Mouse (Mus musculus) bone marrow, adult 2 months (tissue): ENCODE data around the gene Cyld. TPM values are rescaled to one million over a fixed set of nuclear protein-coding genes. Genes with fewer than 3 reads are reported as not detected.

Source experiments
- H3K27ac ChIP-seq: fragments of 200-500 bp; 2 replicates; pipeline ENCODE4 v1.5.1; 2012; ENCODE audit warnings: low read depth, mild to moderate bottlenecking, control low read depth, inconsistent platforms, low read length; ENCODE audit not compliant: control insufficient read depth, poor library complexity, insufficient read depth
- H3K4me1 ChIP-seq: fragments of 200-500 bp; 2 replicates; pipeline ENCODE4 v1.6.1; 2011; ENCODE audit warnings: low read length; ENCODE audit not compliant: control insufficient read depth, insufficient read depth
- H3K4me3 ChIP-seq: fragments of 200-500 bp; replicated peaks from 2 replicates; pipeline ENCODE3; 2011; ENCODE audit warnings: mild to moderate bottlenecking, low read depth, low read length, control low read depth; ENCODE audit not compliant: control insufficient read depth
- CTCF ChIP-seq: fragments of 200-500 bp; IDR thresholded peaks from 2 replicates; pipeline ENCODE4 v1.5.1; 2011; ENCODE audit warnings: low read length, control low read depth; ENCODE audit not compliant: control insufficient read depth, insufficient read depth
- POLR2A ChIP-seq: fragments of 200-500 bp; IDR thresholded peaks from 2 replicates; pipeline ENCODE4 v1.6.1; 2011; ENCODE audit warnings: low read depth, mild to moderate bottlenecking, control low read depth, low read length, borderline replicate concordance; ENCODE audit not compliant: control insufficient read depth
- whole genome bisulfite sequencing: fragments of 180-500 bp; shearing (Covaris S2); methylation state at CpG from one replicate; pipeline ENCODE4 v1.1.7; 2018; 5-methylcytosine and 5-hydroxymethylcytosine counted together
- polyA plus RNA-seq: library from polyadenylated mRNA; stranded (reverse); fragments of >200 nt; gene quantifications from 2 replicates; pipeline ENCODE4 v1.2.4, GENCODE M21; 2011; ENCODE audit warnings: low replicate concordance; ENCODE audit not compliant: missing spikeins, insufficient read depth, insufficient read length

Gene Cyld
- polyA plus RNA-seq, 1 experiment, result 7.5 TPM

- TF ChIP-seq POLR2A (no peak), CTCF (no peak)
- H3K27ac ChIP-seq, result no peak overlapping the region
- no peak overlapping the region for H3K4me3 ChIP-seq
- 84% methylated on average over 2 of the region's 2 CpGs for WGBS
- no peaks in the 10 kb centered on the region for H3K4me1 ChIP-seq
These were observed 26.6 kb downstream of the Cyld start for GRCm38 (mm10) chr8:88723256-88723963.

GRCm38 (mm10) chr8:88755175-88755791 lies 58.5 kb downstream of the Cyld start:
- Histone ChIP-seq H3K4me3 (no peak overlapping the region), H3K27ac (no peak overlapping the region), H3K4me1 (peaks cover 1% of the 10 kb centered on the region; the same call in 1 of the 2 replicates)
- WGBS, result 1% methylated on average over 14 of the region's 14 CpGs
- TF ChIP-seq POLR2A (no peak), CTCF (peak; percentile 70)

- no peak overlapping the region for H3K27ac ChIP-seq
- H3K4me3 ChIP-seq, result no peak overlapping the region
- WGBS, result 78% methylated on average over 12 of the region's 12 CpGs
- TF ChIP-seq POLR2A (no peak), CTCF (no peak)
- no peaks in the 10 kb centered on the region for H3K4me1 ChIP-seq
These were observed 65.2 kb downstream of the Cyld start for GRCm38 (mm10) chr8:88761980-88762379.

GRCm38 (mm10) chr8:88771241-88771640 lies 74.4 kb downstream of the Cyld start:
- H3K27ac ChIP-seq, result no peak overlapping the region
- no peak overlapping the region for H3K4me3 ChIP-seq
- no peaks in the 10 kb centered on the region; the same call in 1 of the 2 replicates for H3K4me1 ChIP-seq
- 39% methylated on average over 7 of the region's 7 CpGs for WGBS
- TF ChIP-seq CTCF, result no peak
- no peak for TF ChIP-seq POLR2A

- Histone ChIP-seq H3K27ac (no peak overlapping the region), H3K4me3 (no peak overlapping the region), H3K4me1 (no peaks in the 10 kb centered on the region; the same call in 1 of the 2 replicates)
- TF ChIP-seq CTCF, result no peak
- TF ChIP-seq POLR2A, result no peak
- WGBS, result 81% methylated on average over 19 of the region's 19 CpGs
These were observed 77.9 kb downstream of the Cyld start for GRCm38 (mm10) chr8:88774593-88775297.

- Histone ChIP-seq H3K27ac (no peak overlapping the region), H3K4me1 (no peaks in the 10 kb centered on the region; the same call in 1 of the 2 replicates), H3K4me3 (no peak overlapping the region)
- TF ChIP-seq POLR2A, result no peak
- TF ChIP-seq CTCF, result no peak
- 79% methylated on average over 7 of the region's 7 CpGs for WGBS
These were observed 78.4 kb downstream of the Cyld start for GRCm38 (mm10) chr8:88775298-88775646.

- TF ChIP-seq CTCF, result no peak
- no peak for TF ChIP-seq POLR2A
- H3K27ac ChIP-seq, result no peak overlapping the region
- WGBS, result 81% methylated on average over 3 of the region's 3 CpGs
- no peak overlapping the region for H3K4me3 ChIP-seq
- no peaks in the 10 kb centered on the region for H3K4me1 ChIP-seq
These were observed 83.3 kb downstream of the Cyld start for GRCm38 (mm10) chr8:88780142-88780541.

- H3K4me3 ChIP-seq, result no peak overlapping the region
- no peaks in the 10 kb centered on the region for H3K4me1 ChIP-seq
- 65% methylated on average over 5 of the region's 5 CpGs for WGBS
- H3K27ac ChIP-seq, result no peak overlapping the region
- TF ChIP-seq POLR2A (no peak), CTCF (no peak)
These were observed 84.5 kb downstream of the Cyld start for GRCm38 (mm10) chr8:88781283-88781682.
